Mouse (Mus musculus) G1E (cell line): ENCODE data around the gene Slc28a1. TPM values are rescaled to one million over a fixed set of nuclear protein-coding genes. Genes with fewer than 3 reads are reported as not detected.
A peak's percentile ranks its signal among the peaks of the same experiment; 100 is the strongest.

Experiments used
- ATAC-seq: 2 replicates; pipeline ENCODE4 v1.8.0; 2016; ENCODE audit warnings: mild to moderate bottlenecking; ENCODE audit not compliant: insufficient number of reproducible peaks, poor library complexity, low FRiP score, severe bottlenecking; ENCODE audit errors: extremely low read depth
- DNase-seq: peaks from one replicate; pipeline ENCODE4 v3.0.0; 2012; ENCODE audit warnings: low spot score
- H3K27me3 ChIP-seq: 2 replicates; pipeline ENCODE4 v1.6.1; 2012; ENCODE audit warnings: mild to moderate bottlenecking, low read length, inconsistent platforms; ENCODE audit not compliant: insufficient read depth
- H3K36me3 ChIP-seq: replicated peaks from 2 replicates; pipeline ENCODE3; 2012; ENCODE audit warnings: mild to moderate bottlenecking, inconsistent platforms
- H3K4me1 ChIP-seq: 2 replicates; pipeline ENCODE4 v1.6.1; 2012; ENCODE audit warnings: low read depth, low read length, inconsistent platforms, mixed read lengths; ENCODE audit not compliant: insufficient read depth
- H3K4me3 ChIP-seq: 2 replicates; pipeline ENCODE4 v1.5.1; 2012; ENCODE audit warnings: low read depth, mild to moderate bottlenecking, inconsistent platforms, low read length, moderate library complexity, mixed read lengths
- H3K9me3 ChIP-seq: replicated peaks from 2 replicates; pipeline ENCODE4 v1.6.1; 2012; ENCODE audit warnings: inconsistent platforms
- CTCF ChIP-seq: IDR thresholded peaks from 2 replicates; pipeline ENCODE4 v1.5.1; 2012; ENCODE audit warnings: low read depth, low read length, inconsistent platforms, mixed read lengths
- GATA1 ChIP-seq: IDR thresholded peaks from 2 replicates; pipeline ENCODE4 v1.6.1; 2012; ENCODE audit warnings: borderline replicate concordance, low read length, inconsistent platforms, mixed read lengths
- GATA2 ChIP-seq: IDR thresholded peaks from 2 replicates; pipeline ENCODE4 v1.6.1; 2012; ENCODE audit warnings: low read depth, low read length, inconsistent platforms, borderline replicate concordance
- POLR2AphosphoS5 ChIP-seq: IDR thresholded peaks from 2 replicates; pipeline ENCODE4 v1.6.1; 2012; ENCODE audit warnings: low read depth, low read length, inconsistent platforms; ENCODE audit not compliant: insufficient replicate concordance
- TAL1 ChIP-seq: conservative IDR thresholded peaks from 2 replicates; pipeline ENCODE4 v1.6.1; 2012; ENCODE audit warnings: low read depth, low read length, inconsistent platforms, mixed read lengths
- polyA plus RNA-seq: library from polyadenylated mRNA; stranded (reverse); fragments of >175 nt; gene quantifications from 2 replicates; pipeline ENCODE4 v1.2.3, GENCODE M21; 2012
- total RNA-seq, 2 experiments: library from RNA; stranded (forward) in 1 of 2; stranded (reverse) in 1 of 2; fragments of 200-1000 nt in 1 of 2; fragments of >200 nt in 1 of 2; fragmentation: Nextera tagmentation in 1 of 2; gene quantifications; 2 replicates each; pipeline ENCODE4 v1.2.3; 2014 to 2017

Slc28a1 gene
- total and polyA plus RNA-seq, 3 experiments, result not detected

GRCm38 (mm10) chr7:81208944-81209343, 94.3 kb downstream of the Slc28a1 start:
- Histone ChIP-seq H3K4me1 (no peaks in the 10 kb centered on the region), H3K27me3 (peaks cover 10% of the 10 kb centered on the region; the same call in 1 of the 2 replicates), H3K9me3 (peaks cover 19% of the 10 kb centered on the region), H3K4me3 (no peak overlapping the region), H3K36me3 (no peaks in the 10 kb centered on the region)
- TF ChIP-seq CTCF (peak; percentile 39; the same call in 1 of the 2 replicates), POLR2AphosphoS5 (no peak)
- DNase-seq (no peak), ATAC-seq (no peak)

- H3K4me3 ChIP-seq, result no peak overlapping the region
- TF ChIP-seq TAL1 (no peak), CTCF (no peak), GATA1 (no peak), POLR2AphosphoS5 (no peak), GATA2 (no peak)
- H3K9me3 ChIP-seq, result peaks cover 22% of the 10 kb centered on the region
- peaks cover 10% of the 10 kb centered on the region; the same call in 1 of the 2 replicates for H3K27me3 ChIP-seq
- DNase-seq, result no peak
- no peak for ATAC-seq
- no peaks in the 10 kb centered on the region for H3K4me1 ChIP-seq
- H3K36me3 ChIP-seq, result no peaks in the 10 kb centered on the region
Observed at GRCm38 (mm10) chr7:81209979-81210685, 95.5 kb downstream of the Slc28a1 start.

DNA sequence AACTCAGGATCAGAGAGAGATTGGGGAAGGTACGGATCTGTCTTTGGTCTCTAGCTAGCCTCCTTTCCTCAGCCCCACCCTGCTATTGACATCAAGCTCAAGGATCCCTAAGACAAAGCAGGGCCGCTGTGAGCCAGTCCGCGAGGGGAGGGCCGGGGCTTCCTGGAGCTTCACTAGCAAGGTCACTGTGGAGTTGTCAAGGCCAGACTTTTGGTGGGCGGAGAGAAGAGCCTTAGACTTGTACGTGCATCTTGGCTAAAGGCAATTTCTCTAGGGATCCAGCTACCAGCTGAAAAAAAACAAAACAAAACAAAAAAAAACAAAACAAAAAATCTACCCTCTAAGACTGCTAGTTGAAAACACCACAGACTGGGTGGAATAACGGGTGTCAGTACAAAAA, 97.2 kb downstream of the Slc28a1 start:
- no peaks in the 10 kb centered on the region for H3K4me1 ChIP-seq
- ATAC-seq (no peak), DNase-seq (no peak)
- H3K36me3 ChIP-seq, result no peaks in the 10 kb centered on the region
- H3K27me3 ChIP-seq, result peaks cover 10% of the 10 kb centered on the region; the same call in 1 of the 2 replicates
- H3K4me3 ChIP-seq, result no peak overlapping the region
- peaks cover 22% of the 10 kb centered on the region for H3K9me3 ChIP-seq
- no peak for TF ChIP-seq POLR2AphosphoS5
- no peak for TF ChIP-seq GATA1
- no peak for TF ChIP-seq CTCF
- no peak for TF ChIP-seq GATA2
- no peak for TF ChIP-seq TAL1

DNA sequence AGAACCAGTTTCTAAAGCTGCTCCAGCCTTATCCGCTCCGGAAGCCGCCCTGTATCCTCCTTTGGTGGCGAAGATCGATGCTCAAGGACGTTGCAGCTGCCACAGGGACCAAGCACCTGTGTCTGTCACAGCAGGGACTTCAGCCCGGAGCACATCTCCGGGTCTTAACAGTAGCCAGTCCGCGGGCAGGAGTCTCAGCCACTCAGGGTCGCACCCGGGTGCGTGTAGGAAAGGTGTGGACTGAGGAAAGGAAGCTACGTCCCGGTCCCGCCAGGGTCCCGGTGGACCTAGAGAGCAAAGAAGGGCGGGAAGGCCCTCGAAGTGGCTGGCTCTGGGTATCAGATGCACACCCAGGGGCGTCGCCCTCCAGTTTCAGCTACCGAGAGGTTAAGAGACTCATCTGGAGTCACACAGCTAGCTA, 97.7 kb downstream of the Slc28a1 start:
- H3K27me3 ChIP-seq, result peaks cover 7% of the 10 kb centered on the region; the same call in 1 of the 2 replicates
- H3K36me3 ChIP-seq, result no peaks in the 10 kb centered on the region
- H3K4me1 ChIP-seq, result no peaks in the 10 kb centered on the region
- TF ChIP-seq GATA1, result no peak
- no peak for TF ChIP-seq GATA2
- ATAC-seq (no peak), DNase-seq (no peak)
- H3K4me3 ChIP-seq, result no peak overlapping the region
- peaks cover 22% of the 10 kb centered on the region for H3K9me3 ChIP-seq

DNA sequence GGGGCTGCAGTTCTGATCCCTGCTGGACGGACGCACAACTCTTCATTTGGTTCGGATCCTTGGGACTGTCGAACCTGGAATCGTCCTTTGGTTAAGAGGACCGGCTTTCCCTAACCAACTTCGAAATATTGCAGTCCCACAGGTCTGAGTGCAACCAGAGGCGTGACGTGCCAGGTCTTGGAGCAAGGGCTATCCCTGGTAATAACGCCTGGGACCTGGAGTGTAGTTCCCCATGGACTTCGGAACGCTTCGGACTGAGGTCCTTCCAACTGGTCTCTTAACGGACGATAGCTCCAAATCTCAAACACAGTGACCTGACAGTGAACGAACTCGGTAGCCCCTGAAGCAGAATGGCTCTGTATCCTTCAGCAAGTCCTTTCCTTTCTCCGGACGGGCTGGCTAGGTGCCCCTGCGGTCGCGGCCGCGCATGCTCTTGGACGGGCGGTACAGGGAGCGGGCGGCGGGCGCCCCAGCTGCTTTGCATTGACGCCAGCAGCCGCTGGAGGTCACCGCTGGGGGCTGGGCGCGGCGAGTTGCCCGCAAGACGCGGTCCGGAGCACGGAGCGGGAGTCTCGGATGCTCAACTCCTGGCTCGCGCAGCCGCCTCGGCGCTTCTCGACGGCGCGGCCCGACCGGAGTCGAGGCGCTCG, 98.2 kb downstream of the Slc28a1 start:
- H3K36me3 ChIP-seq, result no peaks in the 10 kb centered on the region
- H3K27me3 ChIP-seq, result peaks cover 8% of the 10 kb centered on the region
- DNase-seq, result no peak
- H3K9me3 ChIP-seq, result peaks cover 22% of the 10 kb centered on the region
- TF ChIP-seq GATA1 (no peak), GATA2 (no peak), TAL1 (no peak)
- ATAC-seq, result no peak
- no peak overlapping the region; the same call in 1 of the 2 replicates for H3K4me3 ChIP-seq
- no peaks in the 10 kb centered on the region for H3K4me1 ChIP-seq

- no peak for DNase-seq
- no peak for TF ChIP-seq GATA1
- TF ChIP-seq GATA2, result no peak
- no peak for TF ChIP-seq POLR2AphosphoS5
- no peak for TF ChIP-seq CTCF
- TF ChIP-seq TAL1, result no peak
- Histone ChIP-seq H3K9me3 (peaks cover 22% of the 10 kb centered on the region), H3K27me3 (peaks cover 9% of the 10 kb centered on the region), H3K4me1 (no peaks in the 10 kb centered on the region), H3K4me3 (peak within 1 kb of the TSS; percentile 23; the same call in 1 of the 2 replicates), H3K36me3 (no peaks in the 10 kb centered on the region)
- ATAC-seq, result no peak
Observed at GRCm38 (mm10) chr7:81213347-81214152, 99.0 kb downstream of the Slc28a1 start, which contains the start of gene Pde8a. Gene Pde8a (plus strand): TSS chr7:81213596.
